Mouse (Mus musculus): ENCODE measurements at regions not wholly inside any gene's neighbourhood (a gene's known extent, or its start where the extent isn't known, plus 50 kb on each side); places are given as distances from the start of the nearest gene placed in this dataset.

- no peak for TF ChIP-seq CTCF (conservative IDR thresholded peaks at IDR 0.05; ENCODE audit: insufficient read depth, insufficient read length, low read depth, low read length)
- TF ChIP-seq POLR2A (IDR thresholded peaks at IDR 0.05; ENCODE audit: low read depth, low read length), result no peak
Measured at GRCm38 (mm10) chr2:21292669-21293151, 74.6 kb upstream of the Gpr158 start.
